Mouse (Mus musculus): Measurements from ENCODE around the gene Dyrk4. TPM values are rescaled to one million over a fixed set of nuclear protein-coding genes. Genes with fewer than 3 reads are reported as not detected.

Gene Dyrk4
- not detected for polyA plus RNA-seq (2021)

DNA sequence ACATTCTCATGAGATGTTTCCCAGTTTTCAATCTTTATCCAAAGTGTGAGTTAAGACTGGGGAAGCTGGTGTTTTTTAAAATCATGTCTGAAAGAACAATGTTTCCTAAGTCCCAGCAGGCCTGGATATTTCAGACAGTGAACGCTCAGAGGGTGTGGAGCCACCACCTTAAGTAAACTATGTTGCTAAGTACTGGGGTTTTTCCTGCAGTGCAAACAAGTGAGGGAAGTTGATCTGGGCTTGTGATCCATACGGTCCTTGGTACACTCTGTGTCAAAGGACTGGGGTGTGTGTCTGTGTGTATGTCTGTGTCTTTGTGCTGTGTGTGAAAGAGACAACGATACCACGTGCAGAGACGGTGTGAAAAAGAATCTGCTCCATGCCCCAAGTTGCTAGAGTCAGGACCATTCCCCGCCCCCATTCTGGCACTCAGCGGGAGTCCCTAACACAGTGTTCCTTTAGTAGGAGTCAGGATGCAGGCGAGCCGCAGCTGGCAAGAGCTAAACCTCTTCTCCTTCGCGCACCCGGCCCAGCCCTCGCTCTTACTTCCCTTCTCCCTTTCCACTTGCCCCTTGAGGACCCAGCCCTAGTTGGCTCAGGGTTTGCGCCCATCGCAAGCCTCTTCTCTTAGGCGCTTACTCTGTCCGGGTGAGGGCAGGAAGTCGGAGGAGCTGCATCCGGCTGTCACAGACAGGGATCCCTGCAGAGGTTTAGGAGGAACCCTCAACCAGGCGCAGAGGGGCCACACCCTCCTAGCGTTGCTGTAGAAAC is at the start of gene Dyrk4:
Gene Dyrk4, minus strand, starts transcription at position 729 of the 771 bp plus-strand sequence.
- no peaks in the 10 kb centered on the region for H3K27me3 ChIP-seq
- ChIA-PET POLR2A (no interaction called here), CTCF (no interaction called here)
- TF ChIP-seq CTCF (IDR thresholded peaks at IDR 0.05) = no peak
- ATAC-seq (no peak), DNase-seq (ENCODE audit: low read depth, low spot score) (no peak)
- in situ Hi-C loops (cut with MboI; ENCODE audit: low pct_unique_long_range_greater_than_20kb) = loop anchor here (5.0 kb wide), 1 partner anchor 64 kb away; no protein-coding TSS in a partner anchor

DNA sequence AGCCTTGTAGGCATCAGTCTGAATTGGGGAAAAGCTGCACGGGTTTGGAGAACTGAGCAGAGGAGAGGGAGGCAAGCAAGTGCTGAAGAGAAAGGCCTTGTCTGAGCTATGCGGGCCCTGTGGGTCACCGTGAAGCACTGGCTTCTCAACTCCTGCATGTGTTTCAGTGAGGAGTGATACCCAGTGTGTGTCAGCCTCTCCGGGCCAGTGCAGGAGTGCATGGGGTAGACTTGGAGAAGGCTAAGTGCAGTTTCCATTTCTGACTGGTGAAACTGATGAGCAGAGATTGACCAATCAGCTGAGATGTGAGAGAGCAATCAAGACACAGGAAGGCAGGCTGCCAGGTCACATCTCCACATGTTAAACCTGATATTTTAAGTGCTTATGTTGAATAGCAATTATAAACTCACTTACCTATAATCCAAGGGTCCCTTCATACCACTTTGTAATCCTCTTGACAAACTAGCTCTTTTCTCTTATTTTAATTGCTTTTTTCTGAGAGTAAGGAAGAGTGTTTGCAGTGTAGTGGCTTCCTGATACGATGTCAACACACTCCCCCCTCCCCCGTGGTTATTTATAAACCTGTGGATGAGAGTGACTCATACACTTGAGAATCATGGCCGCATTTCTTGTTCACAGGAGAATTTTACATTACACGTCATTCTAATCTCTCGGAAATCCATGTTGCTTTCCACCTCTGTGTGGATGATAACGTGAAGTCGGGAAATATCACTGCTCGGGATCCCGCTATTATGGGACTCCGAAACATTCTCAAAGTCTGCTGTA is 44.8 kb upstream of the Dyrk4 start:
- TF ChIP-seq CTCF (IDR thresholded peaks at IDR 0.05) = no peak
- ChIA-PET POLR2A (no interaction called here), CTCF (interaction anchor here (0.9 to 1.6 kb wide), 5 partner anchors 8 to 120 kb away, joined by 4 to 9 read pairs (median 5); no protein-coding TSS in a partner anchor)
- H3K27me3 ChIP-seq = no peaks in the 10 kb centered on the region
- no peak for DNase-seq (ENCODE audit: low read depth, low spot score)
- peak; percentile 57 for ATAC-seq
- in situ Hi-C loops (cut with MboI; ENCODE audit: low pct_unique_long_range_greater_than_20kb) = no loop called here

DNA sequence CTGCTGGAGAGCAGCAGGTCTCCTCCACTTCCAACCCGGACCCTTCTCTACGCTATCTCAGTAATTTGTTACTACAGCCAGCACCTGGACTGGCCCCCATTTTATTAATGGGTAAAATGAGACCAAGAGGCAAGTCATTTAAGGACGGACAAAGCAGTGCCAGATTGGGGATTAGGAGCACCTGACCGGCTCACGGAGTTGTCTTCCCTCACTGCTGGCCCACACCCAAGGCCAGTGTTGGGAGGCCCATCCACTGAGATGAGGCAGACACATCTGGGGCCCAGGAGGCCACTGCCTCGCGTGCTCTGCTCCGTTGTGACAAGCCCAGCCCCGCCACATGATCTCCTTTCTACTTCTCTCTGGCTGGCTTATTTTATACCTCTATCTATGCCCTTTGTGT is 41.8 kb upstream of the Dyrk4 start:
- H3K27me3 ChIP-seq = no peaks in the 10 kb centered on the region
- POLR2A ChIA-PET = interaction anchor here (0.9 kb wide), 1 partner anchor 14 kb away, joined by 3 read pairs; no protein-coding TSS in a partner anchor
- DNase-seq (ENCODE audit: low read depth, low spot score) (no peak), ATAC-seq (no peak)
- in situ Hi-C loops (cut with MboI; ENCODE audit: low pct_unique_long_range_greater_than_20kb) = no loop called here
- CTCF ChIA-PET = no interaction called here
- TF ChIP-seq CTCF (IDR thresholded peaks at IDR 0.05) = no peak

DNA sequence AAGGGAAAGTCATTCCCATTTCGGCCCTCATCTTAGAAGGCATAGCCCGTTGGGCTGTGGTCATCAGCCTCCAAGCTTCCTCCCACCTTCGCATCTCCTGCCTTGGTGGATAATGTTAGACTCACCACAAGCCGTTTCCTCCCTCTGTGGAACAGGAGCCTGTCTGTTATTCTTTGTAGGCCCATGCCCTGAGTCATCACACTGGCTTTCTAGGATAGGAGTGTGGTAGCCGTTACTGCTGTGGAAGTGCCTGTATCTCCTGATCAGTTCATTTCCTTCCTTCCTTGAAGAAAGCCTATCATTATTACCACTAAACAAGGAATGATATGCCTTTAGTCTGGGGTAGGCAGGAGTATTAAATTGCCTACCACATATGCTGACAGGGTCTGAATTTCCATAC is 41.1 kb upstream of the Dyrk4 start:
- ATAC-seq (no peak), DNase-seq (ENCODE audit: low read depth, low spot score) (no peak)
- POLR2A ChIA-PET = no interaction called here
- CTCF ChIA-PET = no interaction called here
- in situ Hi-C loops (cut with MboI; ENCODE audit: low pct_unique_long_range_greater_than_20kb) = no loop called here
- H3K27me3 ChIP-seq = no peaks in the 10 kb centered on the region
- no peak for TF ChIP-seq CTCF (IDR thresholded peaks at IDR 0.05)

DNA sequence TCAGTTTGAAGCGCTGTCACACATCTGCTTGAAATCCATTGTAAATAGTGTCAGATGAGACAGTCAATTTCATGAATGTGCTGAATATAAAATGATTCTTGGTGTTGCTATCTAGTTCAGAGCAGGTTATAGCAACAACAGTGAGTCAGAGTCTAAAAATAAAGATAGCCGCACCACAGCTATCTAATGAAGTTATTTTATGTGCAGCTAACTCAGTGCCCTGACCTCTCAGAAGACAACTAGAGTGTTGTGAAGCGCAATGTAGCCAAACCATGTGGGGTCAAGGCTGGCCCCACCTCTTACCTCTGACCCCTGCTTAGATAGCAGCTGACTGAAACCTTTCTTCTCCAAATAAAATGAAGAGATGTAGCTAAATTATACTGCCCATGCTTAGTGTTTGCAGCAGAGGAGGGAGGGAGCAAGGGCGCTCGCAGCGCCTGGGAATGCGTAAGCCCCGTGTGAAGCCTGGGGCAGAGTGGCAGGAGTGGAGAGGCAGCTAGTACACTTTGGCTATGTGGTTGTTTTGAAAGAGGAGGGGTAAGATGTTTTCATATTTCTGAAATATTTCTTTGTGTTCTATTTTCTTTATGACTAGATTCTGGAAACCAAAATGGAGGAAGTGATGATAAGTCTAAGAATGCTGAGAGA is 39.9 kb upstream of the Dyrk4 start:
- ATAC-seq (no peak), DNase-seq (ENCODE audit: low read depth, low spot score) (no peak)
- no peaks in the 10 kb centered on the region for H3K27me3 ChIP-seq
- ChIA-PET POLR2A (no interaction called here), CTCF (interaction anchor here (1.1 kb wide), 1 partner anchor 11 kb away, joined by 3 read pairs; no protein-coding TSS in a partner anchor)
- in situ Hi-C loops (cut with MboI; ENCODE audit: low pct_unique_long_range_greater_than_20kb) = no loop called here
- no peak for TF ChIP-seq CTCF (IDR thresholded peaks at IDR 0.05)

GRCm38 (mm10) chr6:126955734-126956133 is 34.1 kb upstream of the Dyrk4 start:
- ChIA-PET POLR2A (interaction anchor here (1.8 kb wide), 1 partner anchor 125 kb away, joined by 5 read pairs; no protein-coding TSS in a partner anchor), CTCF (interaction anchor here (0.7 to 3.1 kb wide), 14 partner anchors 7 to 498 kb away, joined by 3 to 15 read pairs (median 4); no protein-coding TSS in a partner anchor)
- TF ChIP-seq CTCF (IDR thresholded peaks at IDR 0.05) = peak; percentile 86
- DNase-seq (ENCODE audit: low read depth, low spot score) = no peak
- no peaks in the 10 kb centered on the region for H3K27me3 ChIP-seq
- in situ Hi-C loops (cut with MboI; ENCODE audit: low pct_unique_long_range_greater_than_20kb) = no loop called here
- ATAC-seq = no peak

DNA sequence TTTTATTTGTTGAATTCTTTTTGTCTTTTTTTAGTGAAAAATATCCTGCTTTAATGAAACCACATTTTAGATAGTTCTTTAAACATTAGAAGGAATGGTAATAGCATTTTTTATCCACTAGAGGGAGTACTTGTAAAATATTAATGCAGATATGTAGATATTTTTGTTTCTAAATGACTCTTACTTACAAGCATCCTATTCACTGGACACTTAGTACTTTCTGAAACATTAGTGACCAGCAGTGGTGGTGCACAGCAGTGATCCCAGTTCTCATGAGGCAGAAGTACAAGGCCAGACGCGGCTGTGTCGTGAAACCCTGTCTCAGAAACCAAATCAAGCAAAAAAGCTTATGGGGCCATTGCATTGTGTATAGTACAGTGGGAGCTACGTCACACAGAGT is 26.7 kb upstream of the Dyrk4 start:
- peak; percentile 65 for TF ChIP-seq CTCF (IDR thresholded peaks at IDR 0.05)
- POLR2A ChIA-PET = no interaction called here
- no peaks in the 10 kb centered on the region for H3K27me3 ChIP-seq
- no peak for DNase-seq (ENCODE audit: low read depth, low spot score)
- no peak for ATAC-seq
- in situ Hi-C loops (cut with MboI; ENCODE audit: low pct_unique_long_range_greater_than_20kb) = loop anchor here (5.0 to 10.0 kb wide), 2 partner anchors 139 to 506 kb away; no protein-coding TSS in a partner anchor
- CTCF ChIA-PET = interaction anchor here (0.8 to 2.9 kb wide), 7 partner anchors 8 to 144 kb away, joined by 3 to 12 read pairs (median 4); partner anchors contain the start of genes D6Wsu163e and Rad51ap1

DNA sequence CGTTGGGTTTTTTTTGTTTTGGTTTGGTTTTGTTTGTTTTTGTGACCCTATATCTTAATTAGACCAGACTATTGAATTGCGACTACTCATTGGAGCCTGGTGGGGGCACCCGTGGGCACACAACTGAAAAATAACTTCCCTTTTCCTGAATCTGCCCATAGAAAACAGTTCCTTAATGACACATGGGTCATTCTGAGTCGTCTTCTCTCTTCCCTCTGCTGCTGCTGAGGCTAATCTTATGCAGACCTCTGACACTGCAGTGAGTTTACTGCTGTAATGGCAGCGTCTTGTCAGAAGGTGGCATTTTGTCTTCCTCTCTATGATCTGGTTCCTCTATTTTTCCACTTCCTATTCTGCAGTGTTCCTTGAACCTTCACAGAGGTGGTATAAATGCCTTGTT is 18.8 kb upstream of the Dyrk4 start:
- POLR2A ChIA-PET = no interaction called here
- CTCF ChIA-PET = no interaction called here
- ATAC-seq = peak; percentile 27
- no peaks in the 10 kb centered on the region for H3K27me3 ChIP-seq
- TF ChIP-seq CTCF (IDR thresholded peaks at IDR 0.05) = peak; percentile 64
- no peak for DNase-seq (ENCODE audit: low read depth, low spot score)
- in situ Hi-C loops (cut with MboI; ENCODE audit: low pct_unique_long_range_greater_than_20kb) = loop anchor here (10.0 kb wide), 1 partner anchor 514 kb away; no protein-coding TSS in a partner anchor

DNA sequence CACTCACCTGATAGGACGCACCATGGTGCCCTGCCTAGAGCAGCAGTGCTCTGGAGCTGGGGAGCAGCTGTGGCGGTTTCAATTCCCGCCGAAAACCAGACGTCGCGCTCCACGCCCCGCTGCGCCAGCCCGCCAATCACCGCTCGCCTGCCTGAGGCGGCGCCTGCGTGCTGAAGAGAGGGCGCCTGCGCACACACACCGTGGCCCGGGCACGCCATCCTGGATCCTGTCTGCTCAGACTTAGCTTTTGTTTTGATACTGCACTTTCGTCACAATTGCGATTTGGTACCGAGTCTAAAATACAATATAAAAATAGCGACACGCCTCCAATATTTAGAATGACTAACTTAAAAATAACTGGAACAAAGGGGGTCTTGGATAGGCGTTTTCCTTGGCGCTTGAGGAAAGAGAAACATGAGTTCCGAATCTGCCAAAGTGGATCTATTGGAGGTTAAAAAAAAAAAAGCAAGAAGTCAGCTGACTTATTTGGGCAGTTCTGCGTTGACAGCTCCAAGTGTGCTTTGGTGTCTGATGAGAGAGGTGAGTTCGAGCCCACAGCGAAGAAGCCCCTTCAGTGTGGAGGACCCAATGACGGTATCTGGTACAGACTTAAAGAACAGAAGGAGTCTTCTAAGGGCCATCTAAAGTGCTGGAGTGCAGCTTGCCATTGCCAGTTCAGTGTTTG is 18.0 kb upstream of the Dyrk4 start, which contains the start of the genes Rad51ap1 and D6Wsu163e:
Gene Rad51ap1, minus strand, starts transcription at position 101 of the 685 bp plus-strand sequence.
Gene D6Wsu163e, plus strand, starts transcription at position 476 of the 685 bp plus-strand sequence.
- peak; percentile 60 for DNase-seq (ENCODE audit: low read depth, low spot score)
- in situ Hi-C loops (cut with MboI; ENCODE audit: low pct_unique_long_range_greater_than_20kb) = loop anchor here (10.0 kb wide), 1 partner anchor 515 kb away; no protein-coding TSS in a partner anchor
- ATAC-seq = peak; percentile 89
- POLR2A ChIA-PET = interaction anchor here (0.6 to 0.8 kb wide), 2 partner anchors 148 to 170 kb away, joined by 3 to 4 read pairs; partner anchors contain the start of gene Tigar
- CTCF ChIA-PET = interaction anchor here (0.6 to 2.0 kb wide), 7 partner anchors 9 to 414 kb away, joined by 3 to 5 read pairs (median 3); no protein-coding TSS in a partner anchor
- no peaks in the 10 kb centered on the region for H3K27me3 ChIP-seq
- no peak for TF ChIP-seq CTCF (IDR thresholded peaks at IDR 0.05)

Measured in Patski (cell line).